Mouse (Mus musculus): ENCODE results near the gene Stkld1.

GRCm38 (mm10) chr2:26919684-26920083, 14.2 kb upstream of the Stkld1 start:
- TF ChIP-seq CTCF (IDR thresholded peaks at IDR 0.05; ENCODE audit: borderline replicate concordance, insufficient read depth, low read depth, low read length): no peak
- TF ChIP-seq POLR2A (IDR thresholded peaks at IDR 0.05; ENCODE audit: borderline replicate concordance, insufficient read depth, low read length): no peak

Data from cerebellum, adult 2 months (tissue).